ENCODE assay signal across 15 mouse cellular contexts in genomic region chr2:137229422-137230069, GRCm38 (mm10).
DNase-seq lines count a peak whose midpoint lies in the region; ATAC-seq lines count a peak whose summit lies in the region.
"Had no signal": no experiment of that assay in that cellular context is flagged by ENCODE, and none has a peak within 500 bp of the region (broad histone marks: within the 10 kb centered on the region; RNA-seq: fewer than 3 reads in every experiment).

No protein-coding gene starts in this region.

- no peaks in the 10 kb centered on the region for H3K36me3 ChIP-seq in forebrain, embryonic 11.5 days (ENCODE audit: control insufficient read depth, insufficient read depth, low read length)
- no peaks in the 10 kb centered on the region for H3K36me3 ChIP-seq in hindbrain, embryonic 15.5 days
- H3K36me3 ChIP-seq: embryonic facial prominence, embryonic 15.5 days; heart, embryonic 13.5 days had no signal

- peak; percentile 61 for ATAC-seq in forebrain, embryonic 11.5 days (replicated peaks; ENCODE audit: low FRiP score)
- peak; percentile 79 for ATAC-seq in hindbrain, embryonic 15.5 days (ENCODE audit: low FRiP score, low read depth)
- no peak for ATAC-seq in granulocyte monocyte progenitor cell, adult 5-6 weeks (replicated peaks; ENCODE audit: poor library complexity, severe bottlenecking)

- H3K4me3 ChIP-seq in forebrain, embryonic 11.5 days (ENCODE audit: low read depth, low read length), result no peak overlapping the region
- H3K4me3 ChIP-seq in hindbrain, embryonic 15.5 days, result no peak overlapping the region
- H3K4me3 ChIP-seq: embryonic facial prominence, embryonic 15.5 days; heart, embryonic 13.5 days; layer of hippocampus, adult 2 months had no signal

- peaks cover 7% of the 10 kb centered on the region for H3K4me1 ChIP-seq in forebrain, embryonic 11.5 days (replicated peaks; ENCODE audit: control insufficient read depth, insufficient read depth, low read length)
- H3K4me1 ChIP-seq in hindbrain, embryonic 15.5 days (replicated peaks), result peaks cover 9% of the 10 kb centered on the region; the same call in 1 of the 2 replicates
- H3K4me1 ChIP-seq: embryonic facial prominence, embryonic 15.5 days; heart, embryonic 13.5 days had no signal

- no peaks in the 10 kb centered on the region for H3K27me3 ChIP-seq in forebrain, embryonic 11.5 days (ENCODE audit: control insufficient read depth, insufficient read depth, low read length)
- no peaks in the 10 kb centered on the region; the same call in 1 of the 2 replicates for H3K27me3 ChIP-seq in hindbrain, embryonic 15.5 days
- H3K27me3 ChIP-seq: embryonic facial prominence, embryonic 15.5 days; heart, embryonic 13.5 days had no signal

- no peak overlapping the region for H3K4me2 ChIP-seq in forebrain, embryonic 11.5 days (ENCODE audit: low read depth, low read length, severe bottlenecking)
- H3K4me2 ChIP-seq in hindbrain, embryonic 15.5 days, result no peak overlapping the region
- H3K4me2 ChIP-seq: embryonic facial prominence, embryonic 15.5 days; heart, embryonic 13.5 days had no signal

- no peak overlapping the region for H3K9ac ChIP-seq in forebrain, embryonic 11.5 days (ENCODE audit: low read length)
- no peak overlapping the region for H3K9ac ChIP-seq in hindbrain, embryonic 15.5 days
- H3K9ac ChIP-seq: embryonic facial prominence, embryonic 15.5 days; heart, embryonic 13.5 days had no signal

- DNase-seq in embryo, embryonic 10 days (ENCODE audit: low spot score), result peak; percentile 64
- DNase-seq in embryo, embryonic 9.5 days (ENCODE audit: extremely low spot score), result no peak
- DNase-seq in forebrain, embryonic 11.5 days (ENCODE audit: low spot score), result no peak
- peak; percentile 28 for DNase-seq in neural tube, embryonic 10.5 days (ENCODE audit: extremely low spot score, low spot score)
- DNase-seq in right cerebral cortex, postnatal 14 days, result no peak
- no peak for DNase-seq in layer of hippocampus, adult 18-20 months (ENCODE audit: low spot score in 2 of 2)
- DNase-seq: adrenal gland, postnatal 36 days; cerebellum, adult 2 months; lung, adult 2 months; thymus, postnatal 36 days had no signal

- no peaks in the 10 kb centered on the region for H3K9me3 ChIP-seq in forebrain, embryonic 11.5 days (ENCODE audit: control insufficient read depth, low read length)
- H3K9me3 ChIP-seq in hindbrain, embryonic 15.5 days, result no peaks in the 10 kb centered on the region
- H3K9me3 ChIP-seq: embryonic facial prominence, embryonic 15.5 days; heart, embryonic 13.5 days had no signal

- no peak overlapping the region for H3K27ac ChIP-seq in forebrain, embryonic 11.5 days (ENCODE audit: low read depth, low read length)
- no peak overlapping the region for H3K27ac ChIP-seq in hindbrain, embryonic 15.5 days (replicated peaks)
- H3K27ac ChIP-seq: embryonic facial prominence, embryonic 15.5 days; heart, embryonic 13.5 days; layer of hippocampus, adult 2 months had no signal

- 17% methylated on average over 1 of the region's 1 CpGs for WGBS in forebrain, embryonic 11.5 days
- WGBS in hindbrain, embryonic 15.5 days, result 17% methylated on average over 1 of the region's 1 CpGs

Comparison
In these comparisons a context has a peak if more than half of its experiments do, and no peak if none do; other contexts are left out.
1. DNase-seq: peak in embryo, embryonic 10 days (single experiment) and neural tube, embryonic 10.5 days (single experiment); none in embryo, embryonic 9.5 days (single experiment), forebrain, embryonic 11.5 days (single experiment), right cerebral cortex, postnatal 14 days (single experiment) and layer of hippocampus, adult 18-20 months (0 of 2).